Mouse (Mus musculus): ENCODE data around the gene Glb1. TPM values are rescaled to one million over a fixed set of nuclear protein-coding genes. Genes with fewer than 3 reads are reported as not detected.

Glb1 gene
- polyA plus RNA-seq, 1 experiment from 2014 or later = 21.9 TPM

DNA sequence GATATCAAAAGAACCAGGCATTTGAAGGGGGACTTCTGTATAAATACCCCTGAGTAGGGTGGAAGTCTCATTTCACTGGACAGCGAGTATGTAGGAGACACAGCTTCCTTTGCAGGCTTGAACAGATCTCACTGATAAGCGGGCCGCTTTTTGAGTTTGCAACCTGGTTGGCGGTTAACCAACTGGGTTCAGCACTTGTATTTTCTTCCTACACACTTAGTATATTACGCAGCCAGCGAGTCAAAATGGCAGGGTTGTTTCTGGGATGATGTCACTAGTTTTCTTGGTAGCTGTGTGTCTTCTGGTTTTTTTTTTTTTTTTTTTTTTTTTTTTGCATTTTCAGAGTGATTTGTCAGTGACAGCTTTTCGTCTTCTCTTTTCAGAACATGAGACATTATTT, 20.9 kb downstream of the Glb1 start:
- 97% methylated on average over 7 of the region's 7 CpGs for WGBS
- ATAC-seq (ENCODE audit: low FRiP score) = no peak
- no peak for DNase-seq (ENCODE audit: low spot score)

GRCm38 (mm10) chr9:114425576-114425975, 24.7 kb downstream of the Glb1 start:
- DNase-seq (ENCODE audit: low spot score) (no peak), ATAC-seq (ENCODE audit: low FRiP score) (no peak)
- 91% methylated on average over 5 of the region's 5 CpGs for WGBS

More for the DNA sequence above, 20.9 kb downstream of the Glb1 start:
- H3K4me3 ChIP-seq (ENCODE audit: low read depth, low read length) = no peak overlapping the region
- no peak overlapping the region for H3K4me2 ChIP-seq (replicated peaks; ENCODE audit: low read depth, low read length)
- H3K4me1 ChIP-seq (replicated peaks; ENCODE audit: control insufficient read depth, insufficient read depth, low read length) = no peaks in the 10 kb centered on the region
- H3K36me3 ChIP-seq (ENCODE audit: control insufficient read depth, insufficient read depth, low read length) = no peaks in the 10 kb centered on the region
- no peak overlapping the region for H3K9ac ChIP-seq (ENCODE audit: low read depth, low read length)
- H3K27ac ChIP-seq (ENCODE audit: low read depth, low read length) = no peak overlapping the region
- no peaks in the 10 kb centered on the region for H3K9me3 ChIP-seq (ENCODE audit: control insufficient read depth, low read length)
- no peaks in the 10 kb centered on the region for H3K27me3 ChIP-seq (ENCODE audit: control insufficient read depth, insufficient read depth, low read length)

DNA sequence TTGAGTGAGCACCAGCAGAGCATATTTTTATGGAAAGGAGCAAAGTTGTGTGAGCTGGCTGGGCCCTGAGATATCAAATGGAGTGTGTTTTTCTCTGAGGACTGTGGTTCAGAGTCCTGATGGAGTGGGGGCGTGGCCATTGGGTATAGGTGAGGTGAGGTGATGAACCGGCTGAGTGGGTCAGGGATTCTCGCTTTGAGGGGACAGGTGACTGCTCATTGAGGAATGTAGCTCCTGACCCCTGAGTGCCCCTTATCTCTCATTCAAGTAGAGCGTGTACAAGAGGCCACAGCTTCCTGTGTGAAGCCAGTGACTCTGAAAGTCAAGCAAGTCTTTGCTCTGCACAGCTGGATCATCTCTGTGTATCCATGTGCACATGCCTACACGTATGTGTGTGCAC, 25.3 kb downstream of the Glb1 start:
- Histone ChIP-seq H3K9me3 (ENCODE audit: control insufficient read depth, low read length) (no peaks in the 10 kb centered on the region), H3K4me2 (replicated peaks; ENCODE audit: low read depth, low read length) (no peak overlapping the region), H3K4me1 (replicated peaks; ENCODE audit: control insufficient read depth, insufficient read depth, low read length) (no peaks in the 10 kb centered on the region), H3K36me3 (ENCODE audit: control insufficient read depth, insufficient read depth, low read length) (no peaks in the 10 kb centered on the region), H3K4me3 (ENCODE audit: low read depth, low read length) (no peak overlapping the region), H3K27ac (ENCODE audit: low read depth, low read length) (no peak overlapping the region), H3K27me3 (ENCODE audit: control insufficient read depth, insufficient read depth, low read length) (no peaks in the 10 kb centered on the region), H3K9ac (ENCODE audit: low read depth, low read length) (no peak overlapping the region)
- ATAC-seq (ENCODE audit: low FRiP score) (no peak), DNase-seq (ENCODE audit: low spot score) (no peak)
- 91% methylated on average over 5 of the region's 5 CpGs for WGBS

More at GRCm38 (mm10) chr9:114425576-114425975, 24.7 kb downstream of the Glb1 start:
- Histone ChIP-seq H3K9ac (ENCODE audit: low read depth, low read length) (no peak overlapping the region), H3K9me3 (ENCODE audit: control insufficient read depth, low read length) (no peaks in the 10 kb centered on the region), H3K36me3 (ENCODE audit: control insufficient read depth, insufficient read depth, low read length) (no peaks in the 10 kb centered on the region), H3K4me2 (replicated peaks; ENCODE audit: low read depth, low read length) (no peak overlapping the region), H3K27me3 (ENCODE audit: control insufficient read depth, insufficient read depth, low read length) (no peaks in the 10 kb centered on the region), H3K4me3 (ENCODE audit: low read depth, low read length) (no peak overlapping the region), H3K27ac (ENCODE audit: low read depth, low read length) (no peak overlapping the region), H3K4me1 (replicated peaks; ENCODE audit: control insufficient read depth, insufficient read depth, low read length) (no peaks in the 10 kb centered on the region)

DNA sequence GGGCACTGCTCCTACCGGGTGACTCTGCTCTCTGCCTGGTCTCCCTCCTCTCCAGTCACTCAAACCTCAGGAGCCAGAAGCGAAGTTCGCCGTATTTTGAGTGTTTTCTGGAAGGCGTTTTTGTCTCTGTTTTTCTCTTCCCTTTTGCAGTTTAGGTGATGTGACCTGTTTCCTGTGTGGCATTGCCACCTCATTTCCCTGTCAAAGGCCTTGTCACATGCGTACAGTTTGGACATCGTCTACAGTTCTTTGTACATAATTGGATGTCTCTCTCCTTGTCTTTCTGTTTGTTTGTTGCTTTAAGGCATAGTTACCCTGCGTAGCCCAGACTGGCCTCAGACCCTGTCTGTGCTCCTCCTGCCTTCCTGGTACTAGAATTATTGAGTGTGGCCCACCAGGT, 26.5 kb downstream of the Glb1 start:
- WGBS = 94% methylated on average over 8 of the region's 8 CpGs
- ATAC-seq (ENCODE audit: low FRiP score) = no peak
- no peak for DNase-seq (ENCODE audit: low spot score)
- Histone ChIP-seq H3K4me2 (replicated peaks; ENCODE audit: low read depth, low read length) (no peak overlapping the region), H3K9ac (ENCODE audit: low read depth, low read length) (no peak overlapping the region), H3K27me3 (ENCODE audit: control insufficient read depth, insufficient read depth, low read length) (no peaks in the 10 kb centered on the region), H3K4me3 (ENCODE audit: low read depth, low read length) (no peak overlapping the region), H3K27ac (ENCODE audit: low read depth, low read length) (no peak overlapping the region), H3K36me3 (ENCODE audit: control insufficient read depth, insufficient read depth, low read length) (no peaks in the 10 kb centered on the region), H3K9me3 (ENCODE audit: control insufficient read depth, low read length) (no peaks in the 10 kb centered on the region), H3K4me1 (replicated peaks; ENCODE audit: control insufficient read depth, insufficient read depth, low read length) (no peaks in the 10 kb centered on the region)

GRCm38 (mm10) chr9:114428103-114428834, 27.4 kb downstream of the Glb1 start:
- no peak for DNase-seq (ENCODE audit: low spot score)
- H3K27me3 ChIP-seq (ENCODE audit: control insufficient read depth, insufficient read depth, low read length) = no peaks in the 10 kb centered on the region
- no peak for ATAC-seq (ENCODE audit: low FRiP score)
- no peak overlapping the region for H3K9ac ChIP-seq (ENCODE audit: low read depth, low read length)
- no peaks in the 10 kb centered on the region for H3K4me1 ChIP-seq (replicated peaks; ENCODE audit: control insufficient read depth, insufficient read depth, low read length)
- no peaks in the 10 kb centered on the region for H3K36me3 ChIP-seq (ENCODE audit: control insufficient read depth, insufficient read depth, low read length)
- H3K27ac ChIP-seq (ENCODE audit: low read depth, low read length) = no peak overlapping the region
- H3K4me3 ChIP-seq (ENCODE audit: low read depth, low read length) = no peak overlapping the region
- WGBS = 88% methylated on average over 12 of the region's 12 CpGs
- H3K9me3 ChIP-seq (ENCODE audit: control insufficient read depth, low read length) = no peaks in the 10 kb centered on the region
- no peak overlapping the region for H3K4me2 ChIP-seq (replicated peaks; ENCODE audit: low read depth, low read length)

- no peaks in the 10 kb centered on the region for H3K27me3 ChIP-seq (ENCODE audit: control insufficient read depth, insufficient read depth, low read length)
- H3K36me3 ChIP-seq (ENCODE audit: control insufficient read depth, insufficient read depth, low read length) = no peaks in the 10 kb centered on the region
- H3K9me3 ChIP-seq (ENCODE audit: control insufficient read depth, low read length) = no peaks in the 10 kb centered on the region
- no peak overlapping the region for H3K27ac ChIP-seq (ENCODE audit: low read depth, low read length)
- no peak overlapping the region for H3K4me3 ChIP-seq (ENCODE audit: low read depth, low read length)
- WGBS = 77% methylated on average over 2 of the region's 2 CpGs
- H3K4me2 ChIP-seq (replicated peaks; ENCODE audit: low read depth, low read length) = no peak overlapping the region
- H3K9ac ChIP-seq (ENCODE audit: low read depth, low read length) = no peak overlapping the region
- H3K4me1 ChIP-seq (replicated peaks; ENCODE audit: control insufficient read depth, insufficient read depth, low read length) = no peaks in the 10 kb centered on the region
- no peak for DNase-seq (ENCODE audit: low spot score)
- ATAC-seq (ENCODE audit: low FRiP score) = no peak
Observed at GRCm38 (mm10) chr9:114435668-114436067, 34.8 kb downstream of the Glb1 start.

GRCm38 (mm10) chr9:114440548-114440947, 39.7 kb downstream of the Glb1 start:
- Histone ChIP-seq H3K9ac (ENCODE audit: low read depth, low read length) (no peak overlapping the region), H3K36me3 (ENCODE audit: control insufficient read depth, insufficient read depth, low read length) (no peaks in the 10 kb centered on the region), H3K4me1 (replicated peaks; ENCODE audit: control insufficient read depth, insufficient read depth, low read length) (no peaks in the 10 kb centered on the region), H3K4me2 (replicated peaks; ENCODE audit: low read depth, low read length) (no peak overlapping the region), H3K27me3 (ENCODE audit: control insufficient read depth, insufficient read depth, low read length) (no peaks in the 10 kb centered on the region), H3K4me3 (ENCODE audit: low read depth, low read length) (no peak overlapping the region), H3K9me3 (ENCODE audit: control insufficient read depth, low read length) (no peaks in the 10 kb centered on the region), H3K27ac (ENCODE audit: low read depth, low read length) (no peak overlapping the region)
- ATAC-seq (ENCODE audit: low FRiP score) = no peak
- WGBS = 90% methylated on average over 10 of the region's 10 CpGs
- DNase-seq (ENCODE audit: low spot score) = no peak

- no peak overlapping the region for H3K9ac ChIP-seq (ENCODE audit: low read depth, low read length)
- ATAC-seq (ENCODE audit: low FRiP score) (no peak), DNase-seq (ENCODE audit: low spot score) (no peak)
- H3K27ac ChIP-seq (ENCODE audit: low read depth, low read length) = no peak overlapping the region
- no peaks in the 10 kb centered on the region for H3K9me3 ChIP-seq (ENCODE audit: control insufficient read depth, low read length)
- 91% methylated on average over 9 of the region's 9 CpGs for WGBS
- no peak overlapping the region for H3K4me3 ChIP-seq (ENCODE audit: low read depth, low read length)
- H3K36me3 ChIP-seq (ENCODE audit: control insufficient read depth, insufficient read depth, low read length) = no peaks in the 10 kb centered on the region
- no peaks in the 10 kb centered on the region for H3K27me3 ChIP-seq (ENCODE audit: control insufficient read depth, insufficient read depth, low read length)
- H3K4me2 ChIP-seq (replicated peaks; ENCODE audit: low read depth, low read length) = no peak overlapping the region
- no peaks in the 10 kb centered on the region for H3K4me1 ChIP-seq (replicated peaks; ENCODE audit: control insufficient read depth, insufficient read depth, low read length)
Observed at GRCm38 (mm10) chr9:114442225-114442624, 41.3 kb downstream of the Glb1 start.

- no peaks in the 10 kb centered on the region for H3K36me3 ChIP-seq (ENCODE audit: control insufficient read depth, insufficient read depth, low read length)
- no peak overlapping the region for H3K4me3 ChIP-seq (ENCODE audit: low read depth, low read length)
- no peaks in the 10 kb centered on the region for H3K4me1 ChIP-seq (replicated peaks; ENCODE audit: control insufficient read depth, insufficient read depth, low read length)
- H3K9ac ChIP-seq (ENCODE audit: low read depth, low read length) = no peak overlapping the region
- no peak overlapping the region for H3K4me2 ChIP-seq (replicated peaks; ENCODE audit: low read depth, low read length)
- WGBS = 86% methylated on average over 9 of the region's 9 CpGs
- no peak overlapping the region for H3K27ac ChIP-seq (ENCODE audit: low read depth, low read length)
- H3K27me3 ChIP-seq (ENCODE audit: control insufficient read depth, insufficient read depth, low read length) = no peaks in the 10 kb centered on the region
- no peak for ATAC-seq (ENCODE audit: low FRiP score)
- no peak for DNase-seq (ENCODE audit: low spot score)
- H3K9me3 ChIP-seq (ENCODE audit: control insufficient read depth, low read length) = no peaks in the 10 kb centered on the region
Observed at GRCm38 (mm10) chr9:114442893-114443292, 42.0 kb downstream of the Glb1 start.

All from hindbrain, embryonic 11.5 days (tissue).